Mouse (Mus musculus): ENCODE results near the gene Kcnj4.
"Not testable (repeated sequence)": the region's sequence is repeated elsewhere in the genome, so short reads cannot be mapped to it uniquely, and the experiment has no call there.

The Kcnj4 gene

GRCm38 (mm10) chr15:79469577-79469976, 35.5 kb downstream of the Kcnj4 start:
- in situ Hi-C loops (cut with MboI, MseI) = loop anchor here (5.0 kb wide), 4 partner anchors 57 to 247 kb away; partner anchors contain the start of genes Gm49486 (in 1 of the 2) and Pick1 (in 1 of the 2)

DNA sequence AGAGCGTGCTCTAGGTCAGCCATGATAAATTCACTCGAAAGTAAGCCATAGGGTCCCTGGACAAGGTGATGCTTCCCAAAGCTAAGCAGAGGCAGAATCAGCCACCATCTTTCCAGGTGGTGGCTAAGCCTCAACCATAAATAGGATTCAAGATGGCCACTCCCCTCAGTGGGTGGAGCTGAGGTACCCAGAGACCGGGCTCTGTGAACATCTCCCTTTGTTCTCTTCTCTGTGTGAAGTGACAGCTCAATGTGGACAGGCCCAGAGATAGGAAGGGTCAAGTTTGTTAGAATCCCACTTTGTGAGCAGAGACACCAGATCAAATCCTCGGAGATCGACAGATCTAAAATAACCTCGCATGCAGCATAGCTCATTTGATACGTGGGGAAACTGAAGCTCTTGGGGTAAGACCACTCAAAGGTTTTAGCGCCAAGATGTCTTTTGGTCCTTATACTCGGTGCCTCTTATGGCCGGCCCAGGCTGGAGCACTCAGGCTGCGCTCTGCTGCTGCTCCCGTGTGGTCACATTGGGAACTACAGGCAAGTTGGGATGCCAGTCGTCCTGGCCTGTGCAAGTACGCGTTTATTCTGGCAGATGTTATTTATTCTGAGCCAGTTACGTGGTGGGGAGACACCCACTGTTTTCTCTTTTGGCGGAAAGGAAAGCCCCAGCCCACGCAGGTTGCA, 38.3 kb downstream of the Kcnj4 start:
- in situ Hi-C loops (cut with MboI, MseI) = loop anchor here (5.0 kb wide), 4 partner anchors 54 to 244 kb away; partner anchors contain the start of genes Gm49486 (in 1 of the 2) and Pick1 (in 1 of the 2)

DNA sequence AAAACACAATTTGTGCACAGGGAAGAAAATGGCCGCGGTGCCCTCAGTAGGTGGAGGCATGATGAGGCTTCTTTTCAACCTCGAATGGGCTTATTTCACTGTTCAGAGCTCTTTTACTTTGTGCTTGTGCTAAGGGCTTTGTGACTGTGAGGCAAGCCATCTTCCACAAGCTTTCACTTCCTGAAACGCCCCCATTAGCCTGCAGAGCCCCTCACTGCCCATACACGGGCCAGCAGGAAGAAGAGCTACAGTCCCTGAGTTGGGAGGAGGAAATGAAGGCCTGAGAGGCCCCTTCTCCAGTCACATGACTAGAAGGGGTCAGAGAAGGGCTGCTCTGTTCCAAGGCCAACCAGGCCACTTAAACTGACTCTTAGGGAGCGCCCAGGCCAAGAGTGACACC, 48.5 kb downstream of the Kcnj4 start:
- in situ Hi-C loops (cut with MboI, MseI) = no loop called here

- in situ Hi-C loops (cut with MboI, MseI) = not testable (repeated sequence)
Measured at GRCm38 (mm10) chr15:79456104-79456503, 48.9 kb downstream of the Kcnj4 start.

DNA sequence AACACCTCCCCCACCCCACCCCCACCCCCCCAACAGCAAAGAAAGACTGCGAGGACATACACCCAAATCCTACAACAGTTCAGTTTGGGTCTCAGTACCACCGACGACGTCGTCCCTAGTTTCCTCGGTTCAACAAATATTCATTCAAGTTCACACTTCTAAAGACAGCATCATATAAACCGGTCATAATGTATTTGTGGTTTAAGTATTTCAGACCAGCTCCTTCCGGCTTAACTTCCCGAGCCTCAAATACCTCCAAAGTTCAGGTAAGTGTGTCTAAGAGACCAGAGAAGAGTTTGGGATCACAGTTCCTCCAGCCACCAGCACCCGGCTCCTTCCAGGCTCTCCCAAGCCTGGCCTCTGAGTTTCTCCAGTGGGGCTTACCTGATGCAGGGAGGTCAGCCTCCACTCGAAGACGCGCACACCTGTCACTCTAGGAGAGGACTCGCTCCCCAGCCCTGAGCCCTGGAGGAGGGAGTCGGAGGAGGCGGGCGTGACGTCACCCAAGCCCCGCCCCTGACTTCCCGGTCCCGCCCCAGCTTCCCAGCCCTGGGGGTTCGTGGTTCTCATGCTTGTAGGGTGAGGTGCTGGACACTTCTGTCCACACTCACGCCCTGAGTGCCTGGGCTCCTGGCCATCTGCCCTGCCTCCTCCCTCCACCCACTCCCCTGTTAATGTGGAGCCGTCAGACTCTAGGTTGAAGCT, 49.8 kb downstream of the Kcnj4 start, which contains the start of gene Csnk1e:
Csnk1e (minus strand) TSS at position 461 of the 705 bp plus-strand sequence.
- in situ Hi-C loops (cut with MboI, MseI) = no loop called here

DNA sequence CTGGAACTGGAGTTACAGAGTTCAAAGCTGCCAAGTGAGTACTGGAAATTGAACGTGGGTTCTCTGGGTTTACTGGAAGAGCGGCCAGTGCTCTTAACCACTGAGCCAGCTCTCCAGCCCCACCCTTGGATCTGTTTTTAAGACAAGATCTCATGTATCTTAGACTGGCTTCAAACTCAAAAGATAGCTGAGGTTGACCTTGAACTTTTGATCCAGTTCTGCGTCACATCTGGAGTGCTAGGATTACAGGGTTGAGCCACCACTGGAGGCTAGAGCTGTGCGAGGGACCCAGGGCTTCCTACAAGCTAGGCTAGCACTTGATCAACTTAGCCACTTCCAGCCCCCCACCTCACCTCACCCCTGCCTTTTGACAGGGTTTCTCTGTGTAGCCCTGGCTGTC, 51.2 kb downstream of the Kcnj4 start:
- in situ Hi-C loops (cut with MboI, MseI) = no loop called here

DNA sequence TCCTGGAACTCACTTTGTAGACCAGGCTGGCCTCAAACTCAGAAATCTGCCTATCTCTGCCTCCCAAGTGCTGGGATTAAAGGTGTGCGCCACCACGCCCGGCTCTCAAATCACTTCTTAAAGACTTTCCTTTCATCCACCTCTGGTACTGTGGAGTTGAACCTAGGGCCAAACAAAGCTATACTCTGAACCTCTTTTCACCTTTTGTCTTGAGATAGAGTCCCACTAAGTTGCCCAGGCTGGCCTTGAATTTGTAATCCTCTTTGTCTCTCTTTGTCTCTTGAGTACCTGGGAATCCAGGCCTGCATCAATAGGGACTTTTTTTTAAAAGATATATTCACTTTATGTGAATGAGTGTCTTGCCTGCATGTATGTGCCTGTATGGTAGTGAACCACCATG, 57.0 kb downstream of the Kcnj4 start:
- in situ Hi-C loops (cut with MboI, MseI) = no loop called here

DNA sequence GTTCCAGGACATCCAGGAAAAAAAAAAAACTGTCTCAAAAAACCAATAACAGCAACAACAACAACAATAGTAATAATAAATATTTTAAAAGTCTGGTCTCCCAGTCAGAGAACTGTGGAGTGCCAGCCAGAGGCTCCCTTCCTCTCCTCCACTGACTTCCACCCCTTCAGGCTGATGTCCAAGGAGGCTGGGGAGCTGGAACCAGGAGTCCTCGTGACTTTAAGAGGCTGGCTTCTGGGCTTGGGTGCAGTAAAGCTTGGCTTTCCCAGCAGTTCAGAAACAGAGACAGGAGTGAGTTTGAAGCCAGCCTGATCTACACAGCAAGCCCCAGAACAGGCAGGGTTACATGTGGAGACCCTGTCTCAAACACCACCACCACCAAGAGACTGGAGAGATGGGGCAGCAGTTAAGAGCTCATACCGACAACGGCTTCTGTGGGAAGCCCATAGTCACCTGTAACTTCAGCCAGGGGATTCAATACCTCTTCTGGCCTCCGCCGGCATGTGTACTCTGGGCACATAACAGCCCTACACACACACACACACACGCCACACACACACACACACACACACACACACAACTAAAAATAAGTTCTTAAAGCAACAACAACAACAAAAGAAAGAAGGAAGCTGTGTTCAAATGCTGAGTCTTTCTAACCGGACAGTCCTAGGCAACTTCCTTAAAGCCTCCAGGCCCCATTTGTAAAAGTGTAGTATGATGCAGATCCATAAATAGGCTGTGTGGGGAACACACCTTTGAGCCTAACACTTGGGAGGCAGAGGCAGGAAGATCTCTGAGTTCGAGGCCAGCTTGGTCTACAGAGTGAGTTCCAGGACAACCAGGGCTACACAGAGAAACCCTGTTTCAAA, 59.0 kb downstream of the Kcnj4 start:
- in situ Hi-C loops (cut with MboI, MseI) = no loop called here

GRCm38 (mm10) chr15:79443856-79444410, 61.1 kb downstream of the Kcnj4 start:
- in situ Hi-C loops (cut with MboI, MseI) = no loop called here

- in situ Hi-C loops (cut with MboI, MseI) = no loop called here
Measured at GRCm38 (mm10) chr15:79442961-79443518, 62.0 kb downstream of the Kcnj4 start.

DNA sequence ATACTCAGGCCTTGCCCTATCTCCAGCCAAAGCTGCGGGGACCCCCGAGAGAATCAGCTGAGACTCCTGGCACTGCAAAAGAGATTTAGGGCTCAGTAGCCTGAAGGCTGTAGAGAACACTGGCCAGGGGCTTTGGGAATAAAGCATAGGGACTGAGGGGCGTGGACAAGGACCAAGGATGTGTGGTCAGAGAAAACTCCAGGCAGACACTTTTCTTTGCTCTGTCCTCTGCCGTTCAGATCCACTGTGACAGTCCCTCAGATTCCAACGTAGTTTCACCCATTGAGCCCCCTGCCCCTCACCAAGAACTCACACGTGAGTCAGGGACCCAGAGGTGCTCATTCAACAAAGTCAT, 62.8 kb downstream of the Kcnj4 start:
- in situ Hi-C loops (cut with MboI, MseI) = no loop called here

- in situ Hi-C loops (cut with MboI, MseI) = no loop called here
Measured at GRCm38 (mm10) chr15:79441331-79442256, 63.4 kb downstream of the Kcnj4 start.

DNA sequence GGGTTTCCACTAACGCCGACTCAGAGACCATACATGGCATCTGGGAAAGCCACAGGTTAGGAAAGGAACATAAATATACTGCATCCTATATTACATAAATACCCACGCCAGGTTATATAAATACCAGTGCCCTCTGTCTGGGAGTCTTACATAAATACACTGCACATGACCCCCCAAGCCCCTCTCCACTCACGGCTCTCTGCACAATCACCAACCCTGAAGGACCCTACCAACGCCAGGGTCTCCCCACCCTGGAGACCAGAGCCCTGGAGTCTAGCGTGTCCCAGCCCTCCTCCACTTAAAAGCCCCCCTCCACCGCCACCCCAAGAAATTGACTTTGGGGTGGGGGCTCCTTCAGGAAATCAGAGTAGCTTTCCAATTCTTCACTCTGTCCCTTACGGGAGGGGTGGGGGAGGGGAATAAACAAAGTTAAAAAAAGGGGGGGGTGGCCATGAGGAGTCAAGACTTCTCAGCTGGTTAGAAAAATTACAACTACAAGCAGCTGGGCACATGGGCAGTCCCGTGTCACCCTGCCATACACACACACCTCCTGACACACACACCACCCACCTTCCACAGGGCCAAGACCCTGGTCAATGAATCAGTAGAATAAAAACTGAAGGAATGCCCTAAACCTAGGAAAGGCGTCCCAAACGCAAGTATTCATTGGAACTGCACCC, 64.2 kb downstream of the Kcnj4 start:
- in situ Hi-C loops (cut with MboI, MseI) = no loop called here

GRCm38 (mm10) chr15:79440223-79440622, 64.8 kb downstream of the Kcnj4 start:
- in situ Hi-C loops (cut with MboI, MseI) = no loop called here

DNA sequence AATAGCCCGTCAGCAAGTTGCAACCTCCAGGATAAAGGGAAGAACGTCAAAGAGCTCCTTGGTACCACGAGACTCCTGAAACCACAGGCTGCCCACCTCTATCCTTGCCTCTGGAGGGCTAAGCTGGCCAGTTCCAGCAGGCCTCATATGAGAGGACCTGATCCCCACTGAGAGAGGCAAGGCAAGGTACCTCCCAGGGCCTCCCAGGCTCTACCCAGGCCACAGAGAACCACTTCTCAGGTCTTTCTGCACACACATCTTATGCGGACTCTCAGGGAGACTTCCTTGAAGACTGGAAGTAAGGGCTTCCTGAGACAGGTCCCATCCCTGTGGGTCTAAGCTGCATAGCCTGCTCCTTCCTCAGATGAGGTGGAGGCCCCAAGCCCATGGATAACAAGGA, 65.7 kb downstream of the Kcnj4 start:
- in situ Hi-C loops (cut with MboI, MseI) = no loop called here

- in situ Hi-C loops (cut with MboI, MseI) = no loop called here
Measured at GRCm38 (mm10) chr15:79438816-79439215, 66.2 kb downstream of the Kcnj4 start.

- in situ Hi-C loops (cut with MboI, MseI) = no loop called here
Measured at GRCm38 (mm10) chr15:79438209-79438810, 66.7 kb downstream of the Kcnj4 start.

DNA sequence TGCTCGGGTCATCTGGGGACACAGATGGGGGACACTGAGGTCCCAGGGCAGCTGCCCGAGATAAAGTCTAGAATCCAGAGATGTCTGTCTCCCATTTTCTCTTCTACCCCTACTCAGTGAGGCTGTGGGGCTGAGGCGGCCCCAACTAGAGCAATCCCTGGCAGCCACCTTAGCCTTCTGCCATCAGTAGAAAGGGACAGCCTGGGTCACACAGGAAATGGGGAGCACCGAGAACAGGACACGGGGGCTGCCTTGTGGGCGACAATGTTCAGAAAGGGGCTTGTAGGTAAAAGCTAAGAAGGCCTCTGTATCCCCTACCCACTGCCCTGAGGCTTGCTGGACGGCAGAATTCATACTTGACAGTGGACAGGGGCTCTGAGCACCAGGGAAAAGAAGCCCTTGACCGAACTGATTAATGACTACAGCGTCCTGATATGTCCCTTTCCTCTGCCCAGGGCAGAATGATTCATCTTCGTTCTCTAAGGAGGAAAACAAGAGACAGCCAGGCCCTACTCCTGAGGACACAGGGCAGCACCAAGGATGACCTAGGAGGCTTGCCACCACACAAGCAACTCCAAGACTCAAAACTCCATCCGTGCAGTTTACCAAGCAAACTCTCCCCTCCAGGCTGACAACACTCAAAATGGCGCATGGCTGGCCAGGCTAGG, 67.4 kb downstream of the Kcnj4 start:
- in situ Hi-C loops (cut with MboI, MseI) = no loop called here

GRCm38 (mm10) chr15:79436481-79436921, 68.5 kb downstream of the Kcnj4 start:
- in situ Hi-C loops (cut with MboI, MseI) = no loop called here

Measured in T-helper 17 cell (primary cell).